Mouse (Mus musculus): Measurements from ENCODE around the gene 4930469K13Rik. TPM values are rescaled to one million over a fixed set of nuclear protein-coding genes. Genes with fewer than 3 reads are reported as not detected.

Gene 4930469K13Rik
- polyA plus RNA-seq, 1 experiment, result 0.16 TPM

- no peaks in the 10 kb centered on the region for H3K36me3 ChIP-seq (ENCODE audit: control insufficient read depth, insufficient read depth, low read length)
- DNase-seq, result no peak
- no peaks in the 10 kb centered on the region for H3K27me3 ChIP-seq (ENCODE audit: control insufficient read depth, insufficient read depth, low read length)
- H3K27ac ChIP-seq (ENCODE audit: control insufficient read depth, insufficient read depth, low read length), result no peak overlapping the region
- TF ChIP-seq POLR2A (IDR thresholded peaks at IDR 0.05; ENCODE audit: control insufficient read depth, extremely low read depth, insufficient read depth, low read length, poor library complexity) (no peak), CTCF (IDR thresholded peaks at IDR 0.05; ENCODE audit: borderline replicate concordance, control insufficient read depth, extremely low read depth, insufficient read depth, low read length, poor library complexity) (no peak)
- no peaks in the 10 kb centered on the region for H3K4me1 ChIP-seq (replicated peaks; ENCODE audit: control insufficient read depth, insufficient read depth, low read length)
- WGBS, result 100% methylated on average over 1 of the region's 1 CpGs
- no peak overlapping the region for H3K4me3 ChIP-seq (ENCODE audit: control insufficient read depth, insufficient read depth, low read length)
These were observed 73.3 kb downstream of the 4930469K13Rik start for GRCm38 (mm10) chr11:34025091-34025490.

GRCm38 (mm10) chr11:34012007-34012652 lies 86.2 kb downstream of the 4930469K13Rik start:
- Histone ChIP-seq H3K27me3 (ENCODE audit: control insufficient read depth, insufficient read depth, low read length) (no peaks in the 10 kb centered on the region), H3K27ac (ENCODE audit: control insufficient read depth, insufficient read depth, low read length) (peak overlapping the region; percentile 29; the same call in 1 of the 2 replicates), H3K4me3 (ENCODE audit: control insufficient read depth, insufficient read depth, low read length) (no peak overlapping the region), H3K4me1 (replicated peaks; ENCODE audit: control insufficient read depth, insufficient read depth, low read length) (peaks cover 29% of the 10 kb centered on the region), H3K36me3 (ENCODE audit: control insufficient read depth, insufficient read depth, low read length) (no peaks in the 10 kb centered on the region)
- 70% methylated on average over 6 of the region's 6 CpGs for WGBS
- TF ChIP-seq POLR2A (IDR thresholded peaks at IDR 0.05; ENCODE audit: control insufficient read depth, extremely low read depth, insufficient read depth, low read length, poor library complexity) (no peak), CTCF (IDR thresholded peaks at IDR 0.05; ENCODE audit: borderline replicate concordance, control insufficient read depth, extremely low read depth, insufficient read depth, low read length, poor library complexity) (no peak)
- DNase-seq, result no peak

- TF ChIP-seq POLR2A (IDR thresholded peaks at IDR 0.05; ENCODE audit: control insufficient read depth, extremely low read depth, insufficient read depth, low read length, poor library complexity), result no peak
- no peak for TF ChIP-seq CTCF (IDR thresholded peaks at IDR 0.05; ENCODE audit: borderline replicate concordance, control insufficient read depth, extremely low read depth, insufficient read depth, low read length, poor library complexity)
- Histone ChIP-seq H3K36me3 (ENCODE audit: control insufficient read depth, insufficient read depth, low read length) (no peaks in the 10 kb centered on the region), H3K27me3 (ENCODE audit: control insufficient read depth, insufficient read depth, low read length) (no peaks in the 10 kb centered on the region), H3K4me3 (ENCODE audit: control insufficient read depth, insufficient read depth, low read length) (no peak overlapping the region), H3K4me1 (replicated peaks; ENCODE audit: control insufficient read depth, insufficient read depth, low read length) (peaks cover 33% of the 10 kb centered on the region), H3K27ac (ENCODE audit: control insufficient read depth, insufficient read depth, low read length) (peak overlapping the region; percentile 81)
- peak; percentile 35 for DNase-seq
- WGBS, result 12% methylated on average over 4 of the region's 4 CpGs
These were observed 87.5 kb downstream of the 4930469K13Rik start for GRCm38 (mm10) chr11:34010859-34011172.

GRCm38 (mm10) chr11:34010133-34010858 lies 88.1 kb downstream of the 4930469K13Rik start:
- no peak for TF ChIP-seq POLR2A (IDR thresholded peaks at IDR 0.05; ENCODE audit: control insufficient read depth, extremely low read depth, insufficient read depth, low read length, poor library complexity)
- no peaks in the 10 kb centered on the region for H3K27me3 ChIP-seq (ENCODE audit: control insufficient read depth, insufficient read depth, low read length)
- DNase-seq, result peak; percentile 26
- WGBS, result 20% methylated on average over 7 of the region's 7 CpGs
- peak overlapping the region; percentile 81 for H3K27ac ChIP-seq (ENCODE audit: control insufficient read depth, insufficient read depth, low read length)
- no peak overlapping the region for H3K4me3 ChIP-seq (ENCODE audit: control insufficient read depth, insufficient read depth, low read length)
- peaks cover 34% of the 10 kb centered on the region for H3K4me1 ChIP-seq (replicated peaks; ENCODE audit: control insufficient read depth, insufficient read depth, low read length)
- no peaks in the 10 kb centered on the region for H3K36me3 ChIP-seq (ENCODE audit: control insufficient read depth, insufficient read depth, low read length)

GRCm38 (mm10) chr11:34009316-34010087 lies 88.9 kb downstream of the 4930469K13Rik start:
- TF ChIP-seq POLR2A (IDR thresholded peaks at IDR 0.05; ENCODE audit: control insufficient read depth, extremely low read depth, insufficient read depth, low read length, poor library complexity) (no peak), CTCF (IDR thresholded peaks at IDR 0.05; ENCODE audit: borderline replicate concordance, control insufficient read depth, extremely low read depth, insufficient read depth, low read length, poor library complexity) (no peak)
- no peaks in the 10 kb centered on the region for H3K36me3 ChIP-seq (ENCODE audit: control insufficient read depth, insufficient read depth, low read length)
- peak overlapping the region; percentile 81 for H3K27ac ChIP-seq (ENCODE audit: control insufficient read depth, insufficient read depth, low read length)
- no peaks in the 10 kb centered on the region for H3K27me3 ChIP-seq (ENCODE audit: control insufficient read depth, insufficient read depth, low read length)
- peak; percentile 43 for DNase-seq
- H3K4me3 ChIP-seq (ENCODE audit: control insufficient read depth, insufficient read depth, low read length), result no peak overlapping the region; the same call in 1 of the 2 replicates
- 12% methylated on average over 12 of the region's 12 CpGs for WGBS
- H3K4me1 ChIP-seq (replicated peaks; ENCODE audit: control insufficient read depth, insufficient read depth, low read length), result peaks cover 34% of the 10 kb centered on the region

- peak; percentile 85 for DNase-seq
These were observed 89.7 kb downstream of the 4930469K13Rik start for GRCm38 (mm10) chr11:34008702-34009101.

More at GRCm38 (mm10) chr11:34008702-34009101, 89.7 kb downstream of the 4930469K13Rik start:
- peak overlapping the region; percentile 99 for H3K27ac ChIP-seq (ENCODE audit: control insufficient read depth, insufficient read depth, low read length)
- H3K27me3 ChIP-seq (ENCODE audit: control insufficient read depth, insufficient read depth, low read length), result no peaks in the 10 kb centered on the region
- WGBS, result 6% methylated on average over 9 of the region's 9 CpGs
- no peaks in the 10 kb centered on the region for H3K36me3 ChIP-seq (ENCODE audit: control insufficient read depth, insufficient read depth, low read length)
- H3K4me1 ChIP-seq (replicated peaks; ENCODE audit: control insufficient read depth, insufficient read depth, low read length), result peaks cover 34% of the 10 kb centered on the region
- peak overlapping the region; percentile 55 for H3K4me3 ChIP-seq (ENCODE audit: control insufficient read depth, insufficient read depth, low read length)
- TF ChIP-seq CTCF (IDR thresholded peaks at IDR 0.05; ENCODE audit: borderline replicate concordance, control insufficient read depth, extremely low read depth, insufficient read depth, low read length, poor library complexity), result no peak
